Mouse (Mus musculus): Measurements from ENCODE around the gene Zhx3. TPM values are rescaled to one million over a fixed set of nuclear protein-coding genes. Genes with fewer than 3 reads are reported as not detected.
A peak's percentile ranks its signal among the peaks of the same experiment; 100 is the strongest.

Gene Zhx3
- polyA plus RNA-seq, 1 experiment: 26.2 TPM

DNA sequence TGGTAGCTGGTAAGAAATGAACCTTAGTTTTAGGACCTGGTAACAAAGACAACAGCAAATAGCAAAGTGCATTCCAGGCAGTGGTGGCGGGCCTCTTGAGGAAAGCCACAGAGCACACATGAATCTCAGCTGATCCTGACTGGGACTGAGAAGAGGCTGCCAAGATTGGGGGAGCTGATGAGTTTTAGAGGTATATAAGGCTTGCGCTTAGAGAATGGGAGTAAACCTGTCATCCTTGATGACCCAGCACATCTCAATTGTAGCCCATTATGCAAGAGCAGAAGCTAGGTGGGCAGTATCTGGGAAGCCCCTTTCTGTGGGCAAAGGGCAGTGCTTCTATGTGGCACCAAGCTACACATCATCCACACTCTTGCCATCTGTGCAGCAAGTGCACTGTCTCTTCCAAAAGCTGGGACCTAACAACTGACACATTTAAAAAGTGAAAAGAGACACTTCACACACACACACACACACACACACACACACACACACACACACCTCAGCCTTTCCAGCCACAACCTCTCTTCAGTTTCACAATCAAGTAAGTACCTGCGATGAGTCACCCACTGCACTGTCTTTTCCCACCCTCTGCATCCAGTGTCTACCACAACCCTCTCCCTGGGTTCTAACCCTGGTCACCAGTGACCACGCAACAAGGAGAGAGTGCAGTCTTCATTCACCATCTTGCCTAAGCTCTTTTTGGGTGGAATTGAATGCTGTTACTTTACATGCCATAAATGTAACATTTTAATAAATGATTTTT, 149.0 kb downstream of the Zhx3 start:
- WGBS: 93% methylated on average over 4 of the region's 4 CpGs
- H3K4me1 ChIP-seq (ENCODE audit: control insufficient read depth, insufficient read depth, low read length): no peaks in the 10 kb centered on the region
- no peaks in the 10 kb centered on the region for H3K27me3 ChIP-seq (ENCODE audit: control insufficient read depth, insufficient read depth, low read length)
- no peak for DNase-seq
- H3K4me3 ChIP-seq (replicated peaks; ENCODE audit: insufficient read depth, low read depth, low read length): no peak overlapping the region
- H3K27ac ChIP-seq (ENCODE audit: insufficient read depth, low read length): no peak overlapping the region
- no peak for TF ChIP-seq POLR2A (IDR thresholded peaks at IDR 0.05; ENCODE audit: borderline replicate concordance, insufficient read depth, low read length)

DNA sequence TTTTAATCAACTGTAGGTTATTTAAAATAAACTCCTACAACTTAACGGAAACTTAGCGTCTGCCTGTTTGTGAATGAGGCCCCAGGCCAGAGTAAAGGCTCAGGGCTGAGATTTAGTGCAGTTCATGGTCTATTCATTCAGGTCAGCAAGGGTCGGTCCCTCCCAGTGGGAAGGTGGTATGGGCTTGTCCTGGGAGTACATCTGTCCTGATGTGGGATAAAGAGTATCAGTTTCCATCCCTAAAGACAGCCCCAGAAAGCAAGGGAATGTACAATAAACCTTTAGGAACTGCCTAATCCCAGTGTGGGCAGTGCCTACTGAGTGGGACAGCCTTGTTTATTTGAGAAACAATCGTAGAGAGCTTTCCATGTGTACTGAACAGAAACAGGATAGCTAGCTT, 150.1 kb downstream of the Zhx3 start:
- H3K4me1 ChIP-seq (ENCODE audit: control insufficient read depth, insufficient read depth, low read length): no peaks in the 10 kb centered on the region
- no peak overlapping the region for H3K27ac ChIP-seq (ENCODE audit: insufficient read depth, low read length)
- no peak overlapping the region for H3K4me3 ChIP-seq (replicated peaks; ENCODE audit: insufficient read depth, low read depth, low read length)
- TF ChIP-seq POLR2A (IDR thresholded peaks at IDR 0.05; ENCODE audit: borderline replicate concordance, insufficient read depth, low read length) (no peak), CTCF (IDR thresholded peaks at IDR 0.05; ENCODE audit: borderline replicate concordance, insufficient read depth, low read depth, low read length) (no peak)
- WGBS: 86% methylated on average over 4 of the region's 4 CpGs
- DNase-seq: no peak
- H3K27me3 ChIP-seq (ENCODE audit: control insufficient read depth, insufficient read depth, low read length): no peaks in the 10 kb centered on the region

DNA sequence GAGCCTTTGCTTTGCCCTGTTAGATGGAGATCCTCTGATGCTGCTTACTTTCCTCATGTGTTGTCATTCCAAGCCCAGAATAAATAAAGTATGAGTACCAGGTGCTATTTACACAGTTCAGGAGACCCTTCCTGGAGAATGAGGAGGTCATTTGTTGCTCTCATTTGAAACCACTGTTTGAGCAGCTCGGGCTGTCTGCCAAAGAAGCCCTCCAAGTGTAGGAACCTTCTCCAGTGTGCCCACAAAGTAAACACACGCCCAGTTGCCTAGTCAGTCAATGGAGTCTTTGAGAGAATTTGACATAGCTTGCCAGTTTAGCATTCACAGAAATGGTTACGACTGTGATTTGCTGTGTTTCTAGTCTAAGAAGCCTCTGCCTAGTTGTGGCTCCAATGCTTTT, 154.0 kb downstream of the Zhx3 start:
- Histone ChIP-seq H3K4me1 (ENCODE audit: control insufficient read depth, insufficient read depth, low read length) (no peaks in the 10 kb centered on the region), H3K27me3 (ENCODE audit: control insufficient read depth, insufficient read depth, low read length) (no peaks in the 10 kb centered on the region), H3K4me3 (replicated peaks; ENCODE audit: insufficient read depth, low read depth, low read length) (no peak overlapping the region), H3K27ac (ENCODE audit: insufficient read depth, low read length) (no peak overlapping the region)
- WGBS: 66% methylated on average over 3 of the region's 3 CpGs
- DNase-seq: no peak
- TF ChIP-seq CTCF (IDR thresholded peaks at IDR 0.05; ENCODE audit: borderline replicate concordance, insufficient read depth, low read depth, low read length) (no peak), POLR2A (IDR thresholded peaks at IDR 0.05; ENCODE audit: borderline replicate concordance, insufficient read depth, low read length) (no peak)

DNA sequence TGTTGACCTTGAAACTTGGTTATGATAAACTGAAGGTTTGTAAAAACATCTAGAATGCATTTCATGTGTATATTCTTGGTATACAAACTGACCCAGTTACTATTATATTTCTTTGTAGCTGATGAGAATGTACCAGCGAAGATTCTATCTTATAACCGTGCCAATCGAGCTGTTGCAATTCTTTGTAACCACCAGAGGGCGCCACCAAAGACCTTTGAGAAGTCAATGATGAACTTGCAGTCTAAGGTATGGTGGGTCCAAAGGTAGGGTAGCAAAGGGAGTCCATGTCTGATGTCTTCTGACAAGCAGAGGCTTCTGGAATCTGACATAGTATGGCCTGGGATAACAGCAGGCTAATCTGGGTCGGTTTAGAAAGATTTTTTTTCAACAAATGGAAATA, 155.5 kb downstream of the Zhx3 start:
- peak in 1 of 2 experiments; percentile 38 for DNase-seq
- Histone ChIP-seq H3K4me1 (ENCODE audit: control insufficient read depth, insufficient read depth, low read length) (no peaks in the 10 kb centered on the region), H3K27ac (ENCODE audit: insufficient read depth, low read length) (no peak overlapping the region), H3K4me3 (replicated peaks; ENCODE audit: insufficient read depth, low read depth, low read length) (no peak overlapping the region), H3K27me3 (ENCODE audit: control insufficient read depth, insufficient read depth, low read length) (no peaks in the 10 kb centered on the region)
- no peak for TF ChIP-seq POLR2A (IDR thresholded peaks at IDR 0.05; ENCODE audit: borderline replicate concordance, insufficient read depth, low read length)
- TF ChIP-seq CTCF (IDR thresholded peaks at IDR 0.05; ENCODE audit: borderline replicate concordance, insufficient read depth, low read depth, low read length): peak; percentile 53
- 72% methylated on average over 5 of the region's 5 CpGs for WGBS

DNA sequence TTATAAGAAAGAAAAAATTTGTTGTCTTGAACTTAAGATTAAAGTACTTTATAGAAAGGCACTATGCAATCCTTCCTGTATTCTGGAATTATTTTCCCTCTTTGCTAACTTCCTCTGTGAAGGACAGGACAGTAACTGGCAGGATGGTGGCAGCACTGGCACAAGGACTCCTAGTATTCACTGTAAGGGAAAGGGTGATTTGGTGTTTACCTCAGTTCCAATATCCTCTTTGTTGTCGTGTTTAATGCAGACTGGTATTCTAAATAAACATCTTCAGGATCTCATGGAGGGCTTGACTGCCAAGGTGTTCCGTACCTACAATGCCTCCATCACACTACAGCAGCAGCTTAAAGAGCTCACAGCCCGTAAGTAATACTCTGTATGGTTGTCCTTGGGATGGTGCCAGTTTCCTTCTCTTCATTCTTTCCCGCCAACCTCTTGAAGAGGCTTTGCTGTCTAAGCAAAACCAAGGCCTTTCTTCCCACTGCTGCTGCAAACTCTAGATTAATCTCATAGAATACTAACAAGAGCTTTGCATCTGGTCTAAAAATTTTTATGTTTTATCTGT, 157.3 kb downstream of the Zhx3 start:
- Histone ChIP-seq H3K27me3 (ENCODE audit: control insufficient read depth, insufficient read depth, low read length) (no peaks in the 10 kb centered on the region), H3K4me3 (replicated peaks; ENCODE audit: insufficient read depth, low read depth, low read length) (no peak overlapping the region), H3K4me1 (ENCODE audit: control insufficient read depth, insufficient read depth, low read length) (no peaks in the 10 kb centered on the region), H3K27ac (ENCODE audit: insufficient read depth, low read length) (no peak overlapping the region)
- TF ChIP-seq POLR2A (IDR thresholded peaks at IDR 0.05; ENCODE audit: borderline replicate concordance, insufficient read depth, low read length) (no peak), CTCF (IDR thresholded peaks at IDR 0.05; ENCODE audit: borderline replicate concordance, insufficient read depth, low read depth, low read length) (no peak)
- no peak for DNase-seq
- 22% methylated on average over 4 of the region's 4 CpGs for WGBS

DNA sequence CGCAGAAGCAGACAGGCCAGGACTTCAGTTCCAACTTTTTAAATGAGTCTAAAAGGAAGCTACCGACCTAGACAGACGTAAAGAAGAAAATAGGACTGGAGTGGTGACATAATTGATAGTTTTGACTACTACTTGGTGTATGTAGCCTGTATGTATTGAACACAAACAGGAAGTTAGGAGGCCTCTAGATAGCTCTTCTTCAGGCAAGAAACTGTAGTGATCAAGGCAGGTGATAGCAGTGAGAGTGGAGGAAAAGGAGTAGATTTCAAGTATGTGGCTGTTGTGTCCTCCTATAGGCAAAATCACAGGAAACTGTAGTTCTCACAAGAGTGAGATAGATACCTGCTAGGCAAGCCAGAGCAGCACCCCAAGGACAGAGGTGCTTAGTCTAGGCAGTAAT, 165.1 kb downstream of the Zhx3 start:
- TF ChIP-seq POLR2A (IDR thresholded peaks at IDR 0.05; ENCODE audit: borderline replicate concordance, insufficient read depth, low read length): no peak
- TF ChIP-seq CTCF (IDR thresholded peaks at IDR 0.05; ENCODE audit: borderline replicate concordance, insufficient read depth, low read depth, low read length): no peak
- Histone ChIP-seq H3K27ac (ENCODE audit: insufficient read depth, low read length) (no peak overlapping the region), H3K4me1 (ENCODE audit: control insufficient read depth, insufficient read depth, low read length) (no peaks in the 10 kb centered on the region), H3K27me3 (ENCODE audit: control insufficient read depth, insufficient read depth, low read length) (no peaks in the 10 kb centered on the region), H3K4me3 (replicated peaks; ENCODE audit: insufficient read depth, low read depth, low read length) (no peak overlapping the region)
- 86% methylated on average over 3 of the region's 3 CpGs for WGBS
- no peak for DNase-seq

DNA sequence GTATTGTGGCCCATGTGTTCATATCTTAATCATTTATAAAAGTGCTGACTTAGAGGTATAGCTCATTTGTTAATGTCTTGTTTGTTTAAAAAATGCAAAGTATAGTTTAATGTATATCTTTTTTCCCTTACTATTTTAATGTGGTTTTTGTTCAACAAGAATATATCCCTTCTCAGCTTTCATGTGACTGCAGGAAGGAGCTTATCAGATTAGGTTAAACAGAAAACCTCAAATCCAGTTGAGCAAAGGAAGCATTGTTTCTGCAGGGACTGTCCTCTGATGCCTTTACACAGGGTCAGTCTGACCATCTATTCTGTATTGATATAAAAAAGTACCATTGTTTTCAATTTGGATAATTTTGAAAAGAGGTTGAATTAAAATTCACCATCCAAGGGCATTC, 170.0 kb downstream of the Zhx3 start:
- DNase-seq: no peak
- Histone ChIP-seq H3K4me1 (ENCODE audit: control insufficient read depth, insufficient read depth, low read length) (no peaks in the 10 kb centered on the region), H3K27me3 (ENCODE audit: control insufficient read depth, insufficient read depth, low read length) (no peaks in the 10 kb centered on the region), H3K27ac (ENCODE audit: insufficient read depth, low read length) (no peak overlapping the region), H3K4me3 (replicated peaks; ENCODE audit: insufficient read depth, low read depth, low read length) (no peak overlapping the region)
- TF ChIP-seq POLR2A (IDR thresholded peaks at IDR 0.05; ENCODE audit: borderline replicate concordance, insufficient read depth, low read length) (no peak), CTCF (IDR thresholded peaks at IDR 0.05; ENCODE audit: borderline replicate concordance, insufficient read depth, low read depth, low read length) (no peak)

DNA sequence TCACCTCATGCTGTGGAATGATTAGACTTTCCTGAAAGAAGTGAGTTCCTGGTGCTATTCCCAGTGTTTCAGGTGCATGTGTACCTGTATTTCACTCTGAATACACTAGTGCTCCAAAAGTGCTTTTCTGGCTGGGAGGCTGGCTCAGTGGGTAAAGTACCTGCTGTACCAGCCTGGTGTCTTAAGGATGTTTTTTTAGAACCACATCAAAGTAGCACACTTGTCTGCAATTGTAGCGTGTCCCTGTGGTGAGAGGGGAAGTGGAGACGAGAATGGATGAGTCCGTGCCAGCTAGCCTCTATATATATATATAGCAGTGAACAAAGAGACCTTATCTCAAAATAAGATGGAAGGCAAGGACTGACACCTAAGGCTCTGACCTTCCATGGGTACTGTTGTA, 171.2 kb downstream of the Zhx3 start:
- Histone ChIP-seq H3K27me3 (ENCODE audit: control insufficient read depth, insufficient read depth, low read length) (no peaks in the 10 kb centered on the region), H3K4me1 (ENCODE audit: control insufficient read depth, insufficient read depth, low read length) (no peaks in the 10 kb centered on the region), H3K27ac (ENCODE audit: insufficient read depth, low read length) (no peak overlapping the region), H3K4me3 (replicated peaks; ENCODE audit: insufficient read depth, low read depth, low read length) (no peak overlapping the region)
- DNase-seq: no peak
- no peak for TF ChIP-seq CTCF (IDR thresholded peaks at IDR 0.05; ENCODE audit: borderline replicate concordance, insufficient read depth, low read depth, low read length)
- WGBS: 57% methylated on average over 3 of the region's 3 CpGs
